Mouse (Mus musculus) cerebellum, adult 2 months (tissue): ENCODE data around the gene Soga3.

Experiments used
- CTCF ChIP-seq: fragments of 200-500 bp; IDR thresholded peaks from 2 replicates; pipeline ENCODE4 v1.5.1; 2011; ENCODE audit warnings: low read depth, mild to moderate bottlenecking, control low read depth, low read length, moderate library complexity, borderline replicate concordance; ENCODE audit not compliant: insufficient read depth
- POLR2A ChIP-seq: fragments of 200-500 bp; IDR thresholded peaks from 2 replicates; pipeline ENCODE4 v1.6.1; 2011; ENCODE audit warnings: low read length, control low read depth, borderline replicate concordance; ENCODE audit not compliant: insufficient read depth

- TF ChIP-seq CTCF (no peak), POLR2A (no peak)
Measured at GRCm38 (mm10) chr10:29196811-29197210, 53.2 kb downstream of the Soga3 start.
